Mouse (Mus musculus) cerebellum, adult 2 months (tissue): Measurements from ENCODE around the gene 1700018B08Rik. TPM values are rescaled to one million over a fixed set of nuclear protein-coding genes. Genes with fewer than 3 reads are reported as not detected.

Experiments used
- DNase-seq, 2 experiments: peaks; one replicate each; pipeline ENCODE4 v3.0.0; 2021
- H3K27ac ChIP-seq: fragments of 200-500 bp; 2 replicates; pipeline ENCODE4 v1.5.1; 2012; ENCODE audit warnings: low read length, control low read depth, inconsistent platforms; ENCODE audit not compliant: insufficient read depth
- H3K27me3 ChIP-seq: fragments of 200-500 bp; 2 replicates; pipeline ENCODE4 v1.6.1; 2012; ENCODE audit warnings: inconsistent platforms, mild to moderate bottlenecking, low read length, moderate library complexity; ENCODE audit not compliant: control insufficient read depth, insufficient read depth
- H3K4me1 ChIP-seq: fragments of 200-500 bp; 2 replicates; pipeline ENCODE4 v1.6.1; 2011; ENCODE audit warnings: low read length; ENCODE audit not compliant: control insufficient read depth, insufficient read depth
- H3K4me3 ChIP-seq: fragments of 200-500 bp; replicated peaks from 2 replicates; pipeline ENCODE3; 2011; ENCODE audit warnings: mild to moderate bottlenecking, low read depth, low read length, control low read depth; ENCODE audit not compliant: insufficient read depth
- CTCF ChIP-seq: fragments of 200-500 bp; IDR thresholded peaks from 2 replicates; pipeline ENCODE4 v1.5.1; 2011; ENCODE audit warnings: low read depth, mild to moderate bottlenecking, control low read depth, low read length, moderate library complexity, borderline replicate concordance; ENCODE audit not compliant: insufficient read depth
- POLR2A ChIP-seq: fragments of 200-500 bp; IDR thresholded peaks from 2 replicates; pipeline ENCODE4 v1.6.1; 2011; ENCODE audit warnings: low read length, control low read depth, borderline replicate concordance; ENCODE audit not compliant: insufficient read depth
- WGBS: fragments of 180-500 bp; shearing (Covaris S2); methylation state at CpG from one replicate; pipeline ENCODE4 v1.1.7; 2018; 5-methylcytosine and 5-hydroxymethylcytosine counted together
- polyA plus RNA-seq: library from polyadenylated mRNA; depleted of rRNA; stranded (reverse); fragments of >200 nt; gene quantifications from 2 replicates; pipeline ENCODE4 v1.2.3, GENCODE M21; 2012; rRNA removed

The 1700018B08Rik gene
- not detected in 2 replicates for polyA plus RNA-seq

DNA sequence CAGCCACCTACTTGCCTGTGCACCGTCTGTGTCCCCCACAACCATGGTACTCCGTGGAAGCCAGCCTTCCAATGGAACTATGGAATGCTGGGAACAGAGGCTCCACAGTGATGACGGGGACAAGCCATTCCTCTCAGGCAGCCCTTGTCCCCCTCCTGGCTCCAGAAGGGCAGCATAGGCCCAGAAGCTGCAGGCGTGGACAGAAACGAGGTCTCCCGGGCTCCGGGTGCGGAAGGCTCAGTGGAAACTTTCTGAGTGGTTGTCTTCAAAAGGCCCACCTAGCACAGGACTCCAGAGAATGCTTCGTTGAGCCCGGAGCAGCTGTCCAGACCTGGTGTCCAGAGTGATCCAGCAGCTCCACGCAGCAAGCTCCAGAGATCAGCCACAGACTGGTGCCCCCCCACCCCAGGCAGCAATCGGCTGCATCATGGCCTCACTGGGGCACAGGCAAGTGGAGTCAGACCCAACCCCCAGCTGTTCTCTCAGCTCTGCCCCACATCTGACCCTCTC is at the start of gene 1700018B08Rik:
TSS of gene 1700018B08Rik (minus strand) at position 45 of the 510 bp plus-strand sequence.
- H3K4me1 ChIP-seq: no peaks in the 10 kb centered on the region
- 81% methylated on average over 12 of the region's 12 CpGs for WGBS
- no peak within 1 kb of the TSS for H3K27ac ChIP-seq
- TF ChIP-seq POLR2A: no peak
- TF ChIP-seq CTCF: no peak
- no peak for DNase-seq
- H3K4me3 ChIP-seq: no peak within 1 kb of the TSS
- H3K27me3 ChIP-seq: no peaks in the 10 kb centered on the region

DNA sequence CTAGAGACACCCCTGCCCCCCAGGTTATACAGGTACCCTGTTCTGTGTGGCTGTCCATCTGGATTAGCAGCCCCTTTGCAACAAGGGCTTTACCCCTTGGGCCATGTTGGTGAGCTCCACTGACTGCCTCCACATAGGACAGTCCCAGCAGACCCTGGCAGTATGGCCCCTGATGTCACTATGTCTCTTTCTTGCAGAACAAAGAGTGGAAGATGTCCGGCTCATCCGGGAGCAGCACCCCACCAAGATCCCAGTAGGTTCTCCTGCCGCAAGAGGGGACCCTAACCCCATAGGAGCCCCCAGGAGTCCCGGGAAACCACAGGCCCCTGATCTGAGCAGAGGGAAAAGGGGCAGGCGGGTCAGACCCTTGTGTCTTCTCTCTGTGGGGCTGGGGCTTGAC is 49.2 kb upstream of the 1700018B08Rik start:
- Histone ChIP-seq H3K4me3 (no peak overlapping the region), H3K4me1 (peaks cover 25% of the 10 kb centered on the region), H3K27me3 (no peaks in the 10 kb centered on the region), H3K27ac (no peak overlapping the region)
- DNase-seq: no peak
- WGBS: 81% methylated on average over 5 of the region's 5 CpGs
- TF ChIP-seq CTCF: no peak
- TF ChIP-seq POLR2A: no peak

DNA sequence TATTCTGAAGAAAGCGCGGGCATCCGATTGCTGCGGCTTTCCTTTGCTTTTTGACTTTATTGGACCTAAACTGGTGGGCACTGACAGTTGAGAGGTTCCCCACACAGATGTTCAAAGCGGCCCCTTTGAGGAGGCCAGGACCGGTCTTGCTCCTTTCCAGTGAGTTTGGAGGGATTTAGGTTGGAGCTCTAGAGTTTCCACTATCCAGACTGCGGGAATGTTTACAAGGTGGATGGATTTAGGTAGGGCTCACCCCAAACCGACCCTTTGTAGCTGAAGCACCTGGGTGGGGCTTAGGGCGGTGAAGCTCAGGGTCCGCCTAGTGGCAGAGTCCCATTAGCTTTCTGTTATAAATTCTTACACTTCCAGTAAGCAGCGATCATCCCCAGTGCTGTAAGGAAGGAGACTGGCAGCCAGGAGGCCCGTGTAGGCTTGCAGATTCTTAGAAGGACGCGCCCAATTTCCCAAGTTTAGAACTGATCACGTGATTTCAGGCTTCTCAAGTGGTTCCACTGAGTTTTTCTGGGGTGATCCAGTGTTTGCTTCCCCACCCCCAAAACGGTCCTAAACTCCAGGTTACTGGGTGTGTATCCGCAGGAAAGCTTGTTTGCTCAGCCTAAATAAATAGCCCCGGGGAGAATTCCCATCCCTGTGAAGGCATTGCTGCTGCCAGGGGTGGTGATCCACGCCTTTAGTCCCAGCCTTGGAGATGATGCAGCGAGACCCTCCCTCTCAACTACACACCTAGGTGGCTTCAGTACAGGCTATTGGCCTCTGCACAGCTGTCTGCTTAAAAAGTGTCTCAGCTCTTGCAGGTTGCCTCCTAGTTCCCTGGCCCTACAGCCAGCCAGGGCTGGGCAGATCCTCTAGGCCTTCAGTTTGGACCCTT is 47.3 kb upstream of the 1700018B08Rik start:
- WGBS: 13% methylated on average over 20 of the region's 20 CpGs
- TF ChIP-seq POLR2A (no peak), CTCF (peak; percentile 21; the same call in 1 of the 2 replicates)
- Histone ChIP-seq H3K4me3 (peak overlapping the region; percentile 93), H3K27me3 (no peaks in the 10 kb centered on the region), H3K4me1 (peaks cover 25% of the 10 kb centered on the region), H3K27ac (no peak overlapping the region)
- DNase-seq: peak in 1 of 2 experiments; percentile 47

DNA sequence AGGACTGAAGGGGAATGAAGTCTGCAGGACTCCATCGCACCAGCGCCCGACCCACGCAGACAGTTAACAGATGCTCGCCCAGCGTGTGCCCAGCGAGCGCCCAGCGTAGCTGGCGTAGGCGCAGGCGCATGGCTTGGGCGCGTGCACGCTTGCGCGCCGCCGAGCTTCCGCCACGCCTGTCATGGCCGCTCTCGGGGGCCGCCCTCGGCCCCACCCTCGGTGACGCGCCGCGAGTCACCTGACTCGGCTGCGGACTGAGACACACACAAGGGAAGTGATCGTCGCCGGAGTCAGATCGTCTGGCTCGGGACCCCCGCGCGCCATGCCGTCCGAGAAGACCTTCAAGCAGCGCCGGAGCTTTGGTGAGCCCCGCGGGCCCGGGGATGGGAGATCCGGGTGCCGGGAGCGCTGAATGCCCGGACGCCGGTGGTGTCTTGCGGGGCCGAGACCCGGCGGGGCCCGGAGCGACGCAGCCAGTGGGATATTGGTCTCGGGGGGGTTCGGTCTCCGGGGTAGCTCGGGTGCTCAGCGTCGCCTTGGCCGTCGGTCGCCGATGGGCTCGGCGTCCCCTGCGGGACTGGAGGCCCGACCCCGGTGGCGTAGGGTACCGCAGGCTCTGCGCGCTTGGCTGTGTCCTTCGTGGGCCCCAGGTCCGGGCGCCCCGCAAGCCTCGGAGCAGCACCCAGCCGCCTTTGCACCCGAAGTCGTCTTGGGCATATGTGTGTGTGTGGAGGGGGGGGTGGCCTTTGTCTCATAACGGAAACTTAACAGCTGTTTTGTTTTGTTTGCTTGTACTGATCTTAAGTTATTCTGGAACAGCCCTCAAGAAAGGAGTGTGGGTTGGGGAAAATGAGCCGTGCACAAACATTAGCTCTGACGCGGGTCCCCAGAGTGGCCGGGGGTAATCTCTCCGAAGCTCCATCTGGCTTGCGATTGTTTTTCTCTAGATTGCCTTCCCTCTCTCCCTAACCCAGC is 46.4 kb upstream of the 1700018B08Rik start, which contains the start of gene Map1lc3b:
TSS of gene Map1lc3b (plus strand) at position 159 of the 975 bp plus-strand sequence.
- Histone ChIP-seq H3K4me3 (peak within 1 kb of the TSS; percentile 93), H3K4me1 (peaks cover 25% of the 10 kb centered on the region), H3K27me3 (no peaks in the 10 kb centered on the region), H3K27ac (peak within 1 kb of the TSS; percentile 72)
- WGBS: under 1% methylated on average over 94 of the region's 94 CpGs
- TF ChIP-seq CTCF: no peak
- TF ChIP-seq POLR2A: 0 out of 2 replicates have a peak, but pooled peaks have one; percentile 70
- peak; percentile 97 to 98 for DNase-seq

DNA sequence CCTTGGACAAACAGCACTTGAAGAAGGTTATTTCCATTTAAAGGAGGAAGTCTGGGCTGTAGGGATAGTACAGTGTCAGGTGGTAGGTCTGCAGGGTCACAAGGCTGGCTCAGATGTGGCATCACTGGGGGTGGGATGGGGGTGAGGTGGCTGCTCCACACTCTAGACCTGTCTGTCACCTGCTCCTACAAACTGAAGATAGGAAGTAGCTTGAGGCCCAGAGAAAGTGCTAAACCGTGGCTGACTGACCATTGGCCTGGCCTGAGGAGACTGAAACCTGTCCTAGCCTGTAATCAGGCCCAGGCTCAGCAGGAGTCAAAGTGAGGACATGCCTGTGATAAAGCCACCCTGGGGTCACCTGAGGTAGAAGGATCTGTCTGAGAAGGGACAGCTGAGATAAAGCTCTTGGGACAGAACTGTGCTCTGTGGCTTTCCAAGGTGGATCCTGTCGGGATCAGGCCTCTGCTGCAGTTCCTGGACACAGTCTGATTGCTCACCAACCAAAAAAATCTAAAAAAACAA is 45.1 kb upstream of the 1700018B08Rik start:
- 11% methylated on average over 2 of the region's 2 CpGs for WGBS
- peak overlapping the region; percentile 72 for H3K27ac ChIP-seq
- peaks cover 25% of the 10 kb centered on the region for H3K4me1 ChIP-seq
- no peak for DNase-seq
- H3K4me3 ChIP-seq: no peak overlapping the region
- no peaks in the 10 kb centered on the region for H3K27me3 ChIP-seq
- TF ChIP-seq POLR2A: no peak
- TF ChIP-seq CTCF: no peak

DNA sequence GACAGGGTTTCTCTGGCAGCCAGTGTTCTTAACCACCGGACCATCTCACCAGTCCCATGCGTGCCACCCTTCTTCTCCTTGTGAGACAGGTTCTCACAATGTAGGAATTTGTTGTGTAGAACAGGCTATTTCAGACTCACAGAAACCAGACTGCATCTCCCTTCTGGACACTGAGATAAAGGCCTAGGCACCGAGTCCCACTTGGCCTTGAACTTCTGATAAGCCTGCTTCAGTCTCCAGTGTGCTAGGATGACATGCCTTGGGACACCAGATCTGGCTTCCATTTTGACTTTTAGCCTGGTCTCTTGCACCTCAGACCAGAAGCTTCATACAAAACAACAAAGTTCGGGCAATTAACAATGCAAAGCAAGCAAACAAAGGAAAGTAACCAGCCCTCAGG is 44.6 kb upstream of the 1700018B08Rik start:
- H3K4me1 ChIP-seq: peaks cover 25% of the 10 kb centered on the region; the same call in 1 of the 2 replicates
- WGBS: 85% methylated on average over 4 of the region's 4 CpGs
- TF ChIP-seq CTCF (no peak), POLR2A (no peak)
- no peak for DNase-seq
- no peak overlapping the region for H3K27ac ChIP-seq
- H3K27me3 ChIP-seq: no peaks in the 10 kb centered on the region
- no peak overlapping the region for H3K4me3 ChIP-seq
